Mouse (Mus musculus): ENCODE measurements at regions not wholly inside any gene's neighbourhood (a gene's known extent, or its start where the extent isn't known, plus 50 kb on each side); places are given as distances from the start of the nearest gene placed in this dataset.

DNA sequence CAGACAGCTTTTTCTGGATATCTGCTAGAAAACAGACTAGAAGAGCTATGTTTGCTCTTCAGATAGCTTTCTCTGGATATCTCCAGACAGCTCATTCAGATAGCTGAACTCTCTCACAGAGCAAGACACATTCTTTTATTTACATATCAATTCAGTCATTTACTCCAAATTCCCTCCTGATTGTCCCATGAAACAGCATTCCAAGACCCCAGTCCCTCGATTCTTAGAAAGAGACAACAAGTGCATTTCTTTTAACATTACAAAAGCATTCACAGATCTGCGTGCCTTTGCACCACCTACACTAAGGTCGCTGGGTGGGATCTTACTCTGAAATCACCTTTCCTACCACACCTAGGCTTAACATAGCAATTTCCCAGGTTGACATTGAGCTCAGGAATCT is 1039.5 kb upstream of the Ddx18 start:
- CTCF ChIA-PET, result no interaction called here

GRCm38 (mm10) chr1:122575954-122576353 is 1008.2 kb upstream of the Ddx18 start:
- CTCF ChIA-PET, result no interaction called here

- CTCF ChIA-PET, result no interaction called here
These were observed 983.8 kb upstream of the Ddx18 start for GRCm38 (mm10) chr1:122551596-122551995.

- CTCF ChIA-PET, result no interaction called here
These were observed 941.8 kb upstream of the Ddx18 start for GRCm38 (mm10) chr1:122509580-122509979.

- CTCF ChIA-PET, result no interaction called here
These were observed 933.9 kb upstream of the Ddx18 start for GRCm38 (mm10) chr1:122501707-122502106.

DNA sequence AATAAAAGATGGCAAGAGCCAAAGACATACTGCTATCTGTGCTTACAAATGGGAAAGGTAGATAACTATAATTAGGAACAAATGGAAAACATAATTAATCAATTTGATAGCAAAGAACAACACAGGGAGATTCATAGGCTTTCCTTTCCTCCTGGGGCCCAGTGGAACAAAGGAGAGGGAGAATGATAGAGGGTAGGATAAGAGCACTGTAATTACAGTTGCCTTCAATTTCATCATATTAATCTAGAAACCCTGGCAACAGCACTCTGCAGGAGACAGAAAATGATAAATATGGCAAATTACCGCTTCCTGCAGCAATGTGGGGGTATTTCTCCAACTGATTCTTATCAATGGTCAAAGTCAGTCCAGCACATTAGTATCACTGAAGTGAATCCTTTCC is 910.2 kb upstream of the Ddx18 start:
- CTCF ChIA-PET, result interaction anchor here (0.5 kb wide), 1 partner anchor 433 kb away, joined by 3 read pairs; no protein-coding TSS in a partner anchor

DNA sequence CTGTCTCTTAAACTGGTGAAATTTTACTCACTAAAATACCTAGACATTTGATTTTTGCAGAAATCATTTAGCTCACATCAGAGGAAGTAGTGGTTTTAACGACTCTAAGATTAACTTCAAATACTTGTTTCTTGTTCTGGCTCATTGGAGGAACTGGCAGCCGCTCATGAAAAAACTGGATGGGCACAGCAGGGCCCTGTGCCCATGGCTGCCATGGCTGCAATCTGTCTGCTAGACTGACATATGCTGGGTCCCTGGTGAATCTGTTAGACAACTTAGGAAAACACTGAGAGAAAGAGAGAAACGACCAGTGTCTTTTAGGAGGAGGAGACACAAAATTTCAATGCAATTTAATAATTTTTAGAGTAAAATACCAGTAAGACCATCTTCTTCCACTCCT is 896.1 kb upstream of the Ddx18 start:
- CTCF ChIA-PET, result no interaction called here

DNA sequence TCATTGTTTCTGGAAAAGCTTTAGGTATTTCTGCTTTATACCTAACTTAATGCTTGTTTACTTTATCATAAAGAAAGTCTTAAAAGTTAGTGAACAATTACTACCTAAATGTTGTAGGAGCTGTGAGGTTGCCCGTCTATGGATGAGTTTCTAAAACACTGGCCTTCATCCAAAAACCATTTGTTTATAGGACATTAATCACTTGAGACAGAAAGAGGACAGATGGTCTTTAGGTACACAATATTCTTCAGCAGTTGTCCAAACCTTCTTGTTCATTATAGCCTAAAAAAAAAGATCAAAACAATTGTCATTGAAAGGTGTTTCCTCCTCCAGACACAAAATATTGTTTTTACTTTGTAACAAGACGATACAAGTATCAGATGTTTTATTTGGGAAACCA is 891.3 kb upstream of the Ddx18 start:
- CTCF ChIA-PET, result no interaction called here

GRCm38 (mm10) chr1:122454881-122455280 is 887.1 kb upstream of the Ddx18 start:
- CTCF ChIA-PET, result no interaction called here

DNA sequence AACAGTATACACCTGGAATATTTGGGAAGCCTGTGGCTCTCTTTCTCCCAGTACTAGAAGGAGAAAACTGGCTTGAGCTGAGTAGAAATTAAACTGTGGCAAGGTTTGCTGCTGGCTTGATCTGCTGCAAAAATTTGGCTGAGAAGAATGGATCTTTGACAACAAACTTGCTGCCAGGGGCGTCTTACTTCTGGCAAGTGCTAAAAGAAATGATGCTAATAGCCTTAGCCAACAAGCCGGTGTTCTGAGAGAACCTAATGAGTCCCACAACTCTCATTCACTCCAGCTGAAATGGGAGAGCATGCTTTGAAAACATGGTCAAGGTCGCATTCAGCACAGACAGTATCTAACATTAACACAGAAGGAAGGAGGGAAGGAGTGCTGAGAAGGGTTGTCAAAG is 885.8 kb upstream of the Ddx18 start:
- CTCF ChIA-PET, result no interaction called here

DNA sequence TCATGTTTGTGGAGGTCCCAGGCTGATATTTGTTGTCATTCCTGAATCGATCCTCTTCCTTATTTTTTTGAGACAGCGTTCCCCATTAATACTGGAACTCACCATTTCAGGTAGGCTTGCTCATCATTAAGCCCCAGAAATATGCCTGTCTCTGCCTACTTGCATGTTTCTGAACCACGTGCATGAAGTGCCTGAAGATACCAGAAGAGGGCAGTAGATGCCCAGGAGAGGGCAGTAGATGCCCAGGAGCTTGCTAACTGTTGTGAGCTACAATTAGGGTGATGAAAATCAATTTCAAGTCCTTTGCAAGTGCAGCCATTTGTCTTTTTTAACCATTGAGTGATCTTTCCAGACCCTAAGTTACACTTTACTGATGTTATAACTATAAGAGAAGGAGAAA is 871.6 kb upstream of the Ddx18 start:
- CTCF ChIA-PET, result no interaction called here

DNA sequence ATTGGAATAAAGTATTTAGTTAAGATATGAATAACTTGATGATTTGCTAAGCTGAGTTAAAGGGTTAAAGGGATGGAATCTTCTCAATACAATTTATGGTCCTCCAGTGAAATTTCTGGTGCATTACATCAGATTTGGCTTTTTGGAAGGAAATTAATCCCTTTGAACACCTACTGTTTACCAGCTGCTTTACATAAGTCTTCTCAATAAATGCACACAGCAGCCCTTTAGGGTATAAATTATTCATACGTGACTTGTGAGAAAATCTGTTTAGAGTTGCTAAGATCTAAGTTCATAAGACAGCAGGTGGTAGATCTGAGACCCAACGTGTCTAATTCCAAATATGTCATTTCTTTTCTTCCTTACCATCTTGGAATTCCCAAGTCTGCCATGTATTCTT is 855.7 kb upstream of the Ddx18 start:
- CTCF ChIA-PET, result no interaction called here

- CTCF ChIA-PET, result no interaction called here
These were observed 828.6 kb upstream of the Ddx18 start for GRCm38 (mm10) chr1:122396342-122396741.

- CTCF ChIA-PET, result no interaction called here
These were observed 826.0 kb upstream of the Ddx18 start for GRCm38 (mm10) chr1:122393660-122394355.

DNA sequence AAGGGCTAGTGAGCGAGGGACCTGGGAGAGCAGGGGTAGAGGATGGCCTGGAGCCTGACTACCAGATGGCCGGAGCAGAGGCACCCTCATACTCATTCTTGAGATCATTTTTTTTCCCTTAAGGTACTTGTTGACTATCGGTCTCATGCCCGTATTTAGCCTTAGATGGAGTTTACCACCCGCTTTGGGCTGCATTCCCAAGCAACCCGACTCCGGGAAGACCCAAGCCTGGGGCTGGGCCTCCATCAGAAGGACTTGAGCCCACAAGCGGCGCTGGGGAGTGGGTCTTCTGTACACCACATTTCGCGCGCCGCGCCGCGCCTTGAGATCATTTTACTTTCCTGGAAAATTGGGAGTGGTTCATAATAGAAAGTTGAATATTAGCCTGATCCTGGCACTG is 789.2 kb upstream of the Ddx18 start:
- CTCF ChIA-PET, result no interaction called here

DNA sequence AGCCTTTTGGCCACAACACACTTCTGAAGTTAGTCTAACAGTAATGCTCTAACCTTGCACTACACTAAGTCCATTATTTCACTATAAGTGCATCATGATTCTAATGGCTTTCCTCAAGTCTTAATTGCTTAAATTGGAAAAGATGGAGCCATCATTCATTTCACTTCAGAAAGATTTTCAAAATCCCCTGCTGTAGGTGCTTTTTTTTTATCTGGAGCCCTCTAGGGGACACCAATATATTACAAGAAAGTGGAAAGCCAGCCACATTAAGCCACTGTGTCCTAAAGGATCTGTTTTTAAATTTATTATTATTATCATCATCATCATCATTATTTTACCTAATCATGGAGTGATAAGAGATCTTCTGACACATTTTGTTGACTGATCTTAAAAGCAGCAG is 783.7 kb upstream of the Ddx18 start:
- CTCF ChIA-PET, result no interaction called here

- CTCF ChIA-PET, result no interaction called here
These were observed 765.5 kb upstream of the Ddx18 start for GRCm38 (mm10) chr1:122333267-122333666.

DNA sequence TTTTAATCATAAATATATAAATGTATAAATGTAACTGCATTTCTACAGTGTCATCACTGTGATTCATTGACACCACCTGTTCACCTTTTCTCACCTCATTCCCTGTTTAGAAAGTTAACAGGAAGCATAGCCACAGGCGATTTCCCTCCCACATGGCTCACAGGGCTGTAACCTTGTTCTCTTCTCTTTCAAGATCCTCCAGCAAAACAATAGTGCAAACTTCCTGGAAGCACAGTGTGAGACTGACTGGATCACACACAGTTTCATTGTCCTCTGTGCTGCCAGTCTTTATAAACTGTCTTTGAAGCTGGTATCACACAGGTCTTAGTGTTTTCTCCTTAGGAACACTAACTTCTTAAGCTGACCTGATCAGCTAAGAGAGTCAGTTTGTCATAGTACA is 760.5 kb upstream of the Ddx18 start:
- CTCF ChIA-PET, result no interaction called here

Data from spleen, embryonic (tissue).